Mouse (Mus musculus): ENCODE measurements around the gene Gm20388.

Gene Gm20388

DNA sequence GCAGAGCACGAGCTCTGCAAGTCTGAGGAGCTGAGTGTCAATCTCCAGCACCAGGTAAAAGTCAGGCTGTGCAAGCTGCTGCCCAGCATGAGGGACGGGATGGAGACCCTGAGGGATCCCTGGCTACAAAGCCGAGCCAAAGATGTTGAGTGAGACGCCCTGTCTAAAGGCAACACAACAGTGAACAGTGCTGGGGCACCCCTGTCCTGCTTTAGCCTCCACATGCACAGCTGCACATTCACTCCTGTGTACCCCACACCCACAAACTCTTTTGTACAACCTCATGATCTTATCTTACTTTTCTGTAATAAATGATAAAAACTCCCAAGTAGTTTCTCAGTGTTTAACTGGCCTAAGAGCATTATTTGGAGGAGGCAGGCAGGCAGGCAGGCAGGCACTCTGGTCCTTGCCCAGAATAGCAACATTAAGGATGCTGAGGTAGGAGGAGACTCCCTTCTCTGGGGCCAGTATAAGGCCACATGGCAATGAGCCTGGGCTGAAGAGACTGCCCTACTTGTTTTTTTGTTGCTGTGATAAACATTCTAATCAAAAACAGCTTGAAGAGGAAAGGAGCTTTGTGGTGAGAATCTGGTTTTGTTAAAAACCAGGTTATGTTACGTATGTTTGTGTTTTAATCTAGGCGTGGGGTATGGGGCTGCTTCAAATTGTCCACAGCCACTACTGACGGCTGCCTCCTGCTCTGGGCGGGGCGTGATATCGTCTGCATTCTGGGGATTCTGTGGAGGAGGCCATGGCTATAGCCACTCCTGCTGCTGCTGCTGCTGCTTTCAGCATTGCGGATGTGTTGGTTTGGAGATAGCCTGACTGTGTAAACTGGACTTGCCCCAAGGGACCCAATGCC lies 3007.1 kb downstream of the Gm20388 start:
- DNase-seq (ENCODE audit: extremely low spot score, low spot score) = no peak

DNA sequence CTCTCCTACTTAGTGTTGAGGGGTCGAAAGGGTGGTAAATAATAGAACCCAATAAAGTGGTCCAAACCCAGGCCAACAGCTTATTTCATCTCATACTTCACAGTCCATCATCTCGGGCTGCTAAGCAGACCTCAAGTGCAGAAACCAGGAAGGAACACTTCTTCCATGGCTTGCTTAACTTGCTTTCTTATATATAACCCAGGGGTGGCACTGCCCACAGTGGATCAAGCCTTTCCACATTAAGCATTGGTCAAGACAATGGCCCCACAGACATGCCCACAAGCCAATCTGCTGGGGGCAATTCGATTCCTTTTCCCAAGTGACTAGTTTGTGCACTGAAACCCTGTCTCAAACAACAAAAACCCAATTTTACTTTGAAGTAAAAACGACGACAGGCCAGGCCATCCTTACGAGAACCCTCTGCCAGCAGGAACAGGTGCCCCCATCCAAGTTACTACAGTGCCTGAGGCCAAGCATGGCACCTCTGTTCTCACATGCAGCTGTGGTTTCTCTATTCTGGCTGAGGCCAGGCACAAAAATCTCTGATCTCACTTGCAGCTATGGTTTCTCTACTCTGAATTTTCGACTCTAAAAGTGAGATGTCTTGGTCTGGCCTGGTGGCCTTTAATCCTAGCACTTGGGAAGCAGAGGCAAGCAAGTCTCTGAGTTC lies 3007.9 kb downstream of the Gm20388 start:
- DNase-seq (ENCODE audit: extremely low spot score, low spot score) = no peak

DNA sequence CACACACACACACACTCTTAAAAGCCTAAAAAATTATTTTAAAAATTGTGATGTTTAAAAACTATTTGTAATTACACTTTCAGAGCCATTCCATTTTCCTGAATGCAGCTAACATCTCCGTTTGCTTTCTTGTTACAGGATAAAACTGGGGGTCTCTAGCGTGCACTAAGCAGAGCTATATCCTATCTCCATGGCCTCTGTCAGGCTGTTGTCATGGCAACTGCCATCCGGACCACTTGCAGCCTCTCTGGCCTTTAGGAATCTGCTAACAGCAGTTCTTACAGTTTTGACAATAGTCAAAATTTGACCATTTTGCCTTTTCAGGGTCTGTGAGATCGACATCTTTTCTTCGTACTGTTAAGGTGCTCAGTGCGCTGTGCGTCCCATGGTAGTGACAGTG lies 3010.2 kb downstream of the Gm20388 start:
- no peak for DNase-seq (ENCODE audit: extremely low spot score, low spot score)

DNA sequence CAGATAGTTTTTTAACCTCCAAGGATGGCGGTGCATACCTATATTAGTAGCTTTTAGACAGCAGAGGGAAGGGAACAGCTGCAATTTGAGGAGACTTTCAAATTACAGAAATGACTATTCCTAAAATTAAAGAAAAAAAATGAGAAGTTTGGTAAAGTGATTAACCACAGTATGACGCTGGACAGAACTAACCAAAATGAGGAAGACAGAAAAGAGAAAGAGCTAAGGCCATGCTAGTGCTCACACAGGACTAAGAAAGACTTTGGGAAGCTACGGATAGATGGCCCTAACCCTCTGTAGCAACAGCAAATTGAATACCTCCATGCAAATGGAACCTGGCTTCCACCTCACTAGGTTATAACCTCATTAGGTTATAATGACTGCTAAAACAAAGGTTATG lies 3012.3 kb downstream of the Gm20388 start:
- no peak for DNase-seq (ENCODE audit: extremely low spot score, low spot score)

DNA sequence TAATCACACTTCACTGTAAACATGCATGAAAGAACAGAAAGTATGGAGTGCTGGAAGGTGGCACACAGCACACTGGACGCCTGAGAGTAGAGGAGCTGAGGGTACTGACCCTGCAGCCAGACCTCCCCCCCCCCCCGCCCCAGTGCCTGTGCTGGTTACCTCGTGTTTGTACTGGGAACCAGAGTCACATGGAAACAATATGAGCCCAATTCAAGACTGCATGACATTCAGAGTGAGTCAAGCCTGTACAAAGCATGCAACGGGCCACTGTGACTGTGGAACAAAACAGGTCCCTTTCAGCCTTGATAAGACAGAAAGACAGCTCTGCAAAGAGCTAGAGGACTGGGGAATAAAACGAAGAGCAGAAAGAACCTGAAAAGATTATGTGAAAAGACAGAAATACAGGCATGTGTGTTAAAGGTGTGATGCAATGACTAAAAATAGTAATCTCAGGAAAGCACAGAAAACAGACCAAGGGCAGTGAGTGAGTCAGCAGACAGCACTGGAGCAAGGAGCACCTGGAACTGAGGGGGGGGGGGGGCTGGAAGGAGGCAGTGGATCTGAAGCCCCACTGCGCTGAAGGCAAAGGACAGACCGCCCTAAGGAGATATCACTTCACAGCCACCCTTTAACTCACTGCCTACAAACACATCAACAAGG lies 3012.9 kb downstream of the Gm20388 start:
- DNase-seq (ENCODE audit: extremely low spot score, low spot score) = no peak

DNA sequence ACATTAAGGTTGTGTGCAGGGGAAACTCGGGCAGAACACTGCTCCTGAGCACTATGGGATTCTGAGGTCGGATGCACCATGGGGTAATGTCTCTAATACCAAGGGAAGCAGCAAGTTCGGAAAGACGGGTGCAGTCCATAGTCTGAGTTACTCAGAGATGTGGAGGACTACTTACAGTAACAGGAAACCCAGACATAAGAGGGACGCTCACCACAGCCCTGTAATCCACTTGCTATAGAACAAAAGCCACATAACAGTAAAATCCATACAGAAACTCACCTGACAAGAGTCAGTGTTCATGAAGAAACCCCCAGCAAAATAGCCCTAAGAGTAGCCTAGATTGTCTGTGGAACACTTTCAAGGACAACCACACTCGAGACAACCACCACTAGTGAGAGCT lies 3013.4 kb downstream of the Gm20388 start:
- DNase-seq (ENCODE audit: extremely low spot score, low spot score) = no peak

DNA sequence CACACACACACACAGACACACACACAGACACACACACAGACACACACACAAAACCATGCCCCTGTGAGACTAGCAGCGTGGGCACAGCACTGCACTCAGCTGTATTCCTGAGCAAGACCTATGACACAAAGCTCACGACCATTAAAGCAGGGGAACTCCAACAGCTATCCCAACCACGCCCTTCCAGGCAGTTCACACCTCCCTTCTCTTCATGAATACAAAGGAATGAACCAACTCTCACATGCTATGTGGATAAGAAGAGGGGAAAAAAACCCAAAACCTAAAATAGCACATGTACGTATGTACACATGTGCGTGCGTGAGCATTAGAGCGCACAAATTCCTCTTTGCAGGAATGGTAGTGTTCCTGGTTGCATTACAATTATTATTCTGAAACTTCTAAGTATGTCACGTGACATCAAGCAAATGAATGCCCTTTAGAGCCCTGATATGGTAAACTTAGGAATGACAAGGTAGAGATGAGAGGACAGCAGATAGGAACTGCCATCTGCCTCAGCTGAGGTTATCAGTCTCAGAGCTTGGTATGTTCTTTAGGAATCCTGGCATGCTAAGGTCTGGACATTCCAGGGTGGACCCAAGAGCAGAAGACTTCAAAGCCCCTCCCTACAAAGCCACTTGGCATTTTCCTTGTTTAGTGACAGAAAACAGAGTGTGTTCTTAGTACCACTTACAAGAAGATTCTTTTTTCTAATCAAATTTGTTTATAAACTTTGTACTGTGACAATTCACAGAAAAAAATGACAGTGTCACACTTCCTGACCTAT lies 3015.5 kb downstream of the Gm20388 start:
- DNase-seq (ENCODE audit: extremely low spot score, low spot score) = no peak

DNA sequence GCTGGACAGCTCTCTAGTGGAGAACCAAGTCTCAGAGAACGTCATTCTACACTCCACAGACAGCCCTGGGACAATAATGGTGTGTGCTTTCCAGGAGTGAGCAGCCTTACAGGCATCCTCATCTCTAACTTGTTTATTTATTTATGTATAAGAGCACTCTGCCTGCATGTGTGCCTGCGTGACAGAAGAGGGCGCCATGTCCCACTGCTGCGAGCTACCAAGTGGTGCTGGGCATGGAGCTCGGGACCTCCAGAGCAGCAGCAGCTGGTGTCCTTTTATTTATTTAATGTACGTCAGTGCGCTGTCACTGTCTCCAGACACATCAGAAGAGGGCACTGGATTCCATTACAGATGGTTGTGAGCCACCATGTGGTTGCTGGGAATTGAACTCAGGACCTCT lies 3016.1 kb downstream of the Gm20388 start:
- no peak for DNase-seq (ENCODE audit: extremely low spot score, low spot score)

DNA sequence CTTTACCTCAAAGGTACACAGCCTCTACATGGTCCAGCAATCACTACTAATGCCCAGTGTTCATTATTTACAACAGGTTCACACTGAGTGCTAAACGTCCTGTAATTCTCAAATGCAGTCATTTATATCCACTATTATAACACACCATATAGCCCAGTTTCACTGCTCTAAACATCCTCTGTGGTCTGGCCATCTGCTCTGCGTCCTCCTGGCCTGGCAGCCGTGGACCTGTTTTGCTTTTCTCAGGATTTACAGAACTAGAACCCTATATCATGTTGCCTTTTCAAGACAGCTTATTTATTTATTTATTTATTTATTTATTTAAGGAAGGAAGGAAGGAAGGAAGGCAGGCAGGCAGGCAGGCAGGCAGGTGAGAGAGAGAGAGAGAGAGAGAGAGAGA lies 3017.2 kb downstream of the Gm20388 start:
- DNase-seq (ENCODE audit: extremely low spot score, low spot score) = no peak

DNA sequence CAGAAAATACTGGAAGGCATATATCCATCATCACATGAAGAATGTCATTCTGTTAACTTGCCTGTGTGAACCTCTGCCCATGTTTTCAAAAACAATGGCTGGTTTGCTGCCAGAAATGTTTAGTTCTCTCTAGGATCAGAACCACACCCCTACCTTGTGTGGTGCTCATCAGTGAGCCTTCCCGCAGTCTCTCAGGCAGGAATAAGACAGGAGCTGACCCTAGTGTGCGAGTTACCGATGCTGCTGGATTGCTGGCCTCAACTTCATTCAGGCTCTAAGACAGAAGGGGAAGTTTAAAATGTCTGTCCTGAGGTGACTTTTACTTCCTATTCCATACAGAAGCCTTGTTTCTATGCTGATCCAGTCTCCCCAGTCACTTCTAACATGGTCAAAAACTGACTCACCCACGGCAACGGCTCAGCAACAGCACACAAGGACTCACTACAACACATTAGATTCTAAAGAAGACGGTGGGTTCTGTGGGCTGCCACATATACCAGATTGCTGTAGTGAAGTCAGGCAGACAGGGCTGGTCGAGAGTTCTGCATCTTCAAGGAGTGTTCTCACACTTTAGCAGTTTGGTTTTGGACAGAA lies 3018.1 kb downstream of the Gm20388 start:
- DNase-seq (ENCODE audit: extremely low spot score, low spot score) = no peak

DNA sequence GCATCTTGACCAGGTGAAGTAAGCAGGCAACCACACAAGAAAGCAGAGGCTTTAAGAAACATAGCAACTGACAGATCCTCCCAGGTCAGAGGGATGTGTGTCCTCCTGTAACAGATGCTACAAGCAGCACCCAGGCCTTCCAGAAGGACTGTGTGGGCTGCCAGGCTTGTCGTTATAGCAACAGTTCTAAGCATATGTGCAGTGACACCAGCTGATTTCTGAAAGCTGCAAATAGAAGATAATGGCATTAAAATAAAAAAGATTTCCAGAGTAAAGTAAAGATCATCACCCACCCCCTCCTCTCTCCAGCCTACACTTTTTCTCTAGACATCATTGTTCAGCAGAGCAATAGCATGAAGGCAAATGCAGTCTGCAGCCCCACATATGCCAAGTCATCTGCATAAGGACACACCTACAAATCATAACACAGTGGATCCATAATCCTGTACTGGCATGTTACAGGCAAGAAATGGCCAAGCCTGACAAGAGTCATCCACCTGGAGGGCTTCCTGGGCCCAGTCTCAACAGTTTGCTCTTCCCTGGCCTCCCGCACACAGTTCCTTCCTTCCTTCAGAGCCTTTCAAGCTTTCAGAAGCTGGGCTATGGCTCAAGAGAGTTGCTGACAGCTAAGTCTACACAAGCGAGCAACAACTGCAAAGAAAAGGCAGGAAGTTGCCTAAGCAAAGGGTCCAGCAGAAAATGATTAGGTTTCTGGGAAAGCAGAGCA lies 3021.4 kb downstream of the Gm20388 start:
- no peak for DNase-seq (ENCODE audit: extremely low spot score, low spot score)

DNA sequence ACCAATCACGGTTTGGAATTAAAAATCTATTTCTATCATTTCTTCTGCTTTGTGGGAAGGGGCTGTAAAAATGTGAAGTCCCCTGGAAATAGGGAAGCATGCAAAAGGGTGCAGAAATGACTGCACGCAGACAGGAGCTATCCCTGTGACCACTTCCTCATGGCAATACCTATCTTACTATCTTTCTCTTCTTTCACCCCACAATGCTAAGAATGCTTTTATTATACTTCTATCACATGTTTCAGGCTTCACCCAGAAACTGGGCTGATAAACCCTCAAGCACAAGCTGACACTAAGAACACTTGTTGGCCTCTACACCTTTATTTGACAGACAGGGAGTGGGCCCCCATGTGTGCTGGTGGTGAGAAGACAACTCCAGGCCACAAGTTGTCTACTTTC lies 3021.9 kb downstream of the Gm20388 start:
- DNase-seq (ENCODE audit: extremely low spot score, low spot score) = no peak

DNA sequence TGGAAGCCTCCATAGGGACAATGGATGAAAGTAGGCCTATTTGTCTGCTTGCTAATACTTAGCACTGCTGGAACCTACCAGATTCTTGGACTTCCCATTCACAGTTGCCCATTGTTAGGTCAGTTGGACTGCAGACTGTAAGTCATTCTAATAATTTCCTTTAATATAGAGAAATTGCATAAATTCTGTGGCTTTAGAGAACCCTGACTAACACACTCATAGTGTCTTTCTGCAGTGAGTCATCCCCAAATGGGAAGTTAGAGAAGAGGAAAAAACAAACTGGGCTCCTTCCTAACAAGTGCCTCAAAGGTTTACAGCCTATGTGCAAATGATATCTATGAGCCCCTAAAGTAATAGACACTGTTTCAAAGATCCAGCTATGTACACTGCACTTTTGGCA lies 3023.3 kb downstream of the Gm20388 start:
- no peak for DNase-seq (ENCODE audit: extremely low spot score, low spot score)

DNA sequence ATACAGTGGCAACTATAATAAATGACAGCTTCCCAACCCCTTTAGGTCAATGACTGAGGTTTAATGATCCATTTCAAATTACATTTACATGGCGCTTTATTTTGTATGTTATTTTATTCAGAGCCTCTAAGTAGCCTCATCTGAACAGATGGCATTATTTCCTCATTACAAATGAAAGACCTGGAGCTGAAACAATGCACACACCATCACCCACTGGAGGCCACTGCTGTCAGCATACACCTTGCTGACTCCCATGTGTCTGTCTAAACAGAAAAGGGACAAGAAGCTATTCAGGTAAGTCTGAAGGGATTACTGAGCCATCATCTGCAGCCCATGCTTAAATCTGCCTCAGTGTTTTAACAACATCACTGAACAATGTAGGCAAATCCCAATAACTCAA lies 3024.5 kb downstream of the Gm20388 start:
- DNase-seq (ENCODE audit: extremely low spot score, low spot score) = no peak

DNA sequence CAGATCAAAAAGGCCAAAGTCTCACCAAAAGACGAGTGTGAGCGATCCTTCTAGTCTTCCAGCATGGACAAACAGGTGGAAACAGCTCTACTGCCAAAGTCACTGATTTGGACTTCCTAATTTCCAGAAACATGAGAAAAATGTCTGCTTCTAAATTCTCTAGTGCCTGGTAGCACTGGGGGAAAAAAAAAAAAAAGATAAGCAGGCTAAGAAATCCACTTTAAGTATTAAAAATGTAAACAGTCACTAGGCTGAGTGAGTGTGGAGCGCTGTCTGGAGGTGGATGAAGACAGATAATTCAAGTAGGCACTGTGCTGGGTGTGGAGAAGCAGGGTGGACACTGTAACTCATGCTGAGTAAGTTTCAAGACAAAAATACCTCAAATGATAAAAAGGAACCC lies 3025.3 kb downstream of the Gm20388 start:
- no peak for DNase-seq (ENCODE audit: extremely low spot score, low spot score)

DNA sequence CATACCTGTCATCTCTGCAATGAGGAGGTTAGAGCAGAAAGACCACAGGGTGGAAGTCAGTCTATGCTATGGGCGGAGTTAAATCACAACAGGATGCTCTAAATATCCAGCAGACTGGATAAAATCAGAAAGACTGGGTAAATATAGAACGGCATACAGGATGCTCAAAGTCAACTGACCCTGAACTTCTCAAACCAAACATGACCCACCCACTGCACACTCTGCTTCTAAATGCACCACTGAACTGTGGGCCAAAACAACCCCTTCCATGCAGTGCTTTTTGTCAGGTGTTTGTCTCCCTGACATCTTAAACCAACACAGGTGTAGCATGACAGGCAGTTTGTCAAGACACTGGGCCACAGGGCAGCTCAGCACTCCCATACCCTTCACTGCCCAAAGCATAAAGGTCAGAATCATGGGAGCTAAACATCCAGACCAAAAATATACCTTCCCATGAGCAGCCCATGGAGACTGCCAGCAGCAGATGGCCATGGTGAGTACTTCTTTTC lies 3027.0 kb downstream of the Gm20388 start:
- no peak for DNase-seq (ENCODE audit: extremely low spot score, low spot score)

DNA sequence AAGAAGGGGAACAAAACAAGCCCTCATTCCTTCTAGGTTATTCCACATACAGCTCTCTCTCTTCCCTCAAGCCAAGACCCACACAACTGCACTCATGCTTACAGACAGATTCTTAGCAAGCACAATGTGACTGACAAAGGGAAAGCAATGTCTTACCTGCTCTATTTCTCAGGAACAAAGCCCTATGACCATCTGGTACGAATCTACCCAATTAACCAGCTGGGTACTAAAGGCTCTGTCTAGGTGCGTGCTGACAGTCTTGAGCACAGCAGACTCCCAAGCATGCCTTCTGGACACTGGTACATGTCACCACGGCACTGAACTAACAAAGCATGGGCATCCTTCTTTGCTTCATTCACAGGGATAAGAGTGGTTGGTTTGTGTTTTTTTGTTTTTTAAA lies 3027.5 kb downstream of the Gm20388 start:
- no peak for DNase-seq (ENCODE audit: extremely low spot score, low spot score)

DNA sequence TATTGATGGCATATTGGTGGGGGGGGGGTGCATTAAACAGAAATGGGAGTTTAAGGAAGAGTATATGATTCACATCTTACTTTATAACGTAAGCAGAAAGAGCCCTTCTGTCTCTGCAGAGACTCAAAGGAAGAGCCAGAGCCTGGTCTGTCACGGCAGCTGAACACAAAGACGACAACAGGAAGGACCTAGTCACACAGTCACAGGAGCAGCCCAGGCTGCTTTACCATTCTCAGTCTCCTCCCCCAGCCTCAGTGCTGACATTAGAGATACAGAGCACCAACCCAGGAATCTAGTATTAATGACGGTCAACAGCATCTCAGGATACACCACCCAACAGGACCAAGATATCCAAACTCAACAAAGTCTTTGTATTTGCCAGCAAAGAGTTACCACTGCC lies 3027.9 kb downstream of the Gm20388 start:
- DNase-seq (ENCODE audit: extremely low spot score, low spot score) = no peak

DNA sequence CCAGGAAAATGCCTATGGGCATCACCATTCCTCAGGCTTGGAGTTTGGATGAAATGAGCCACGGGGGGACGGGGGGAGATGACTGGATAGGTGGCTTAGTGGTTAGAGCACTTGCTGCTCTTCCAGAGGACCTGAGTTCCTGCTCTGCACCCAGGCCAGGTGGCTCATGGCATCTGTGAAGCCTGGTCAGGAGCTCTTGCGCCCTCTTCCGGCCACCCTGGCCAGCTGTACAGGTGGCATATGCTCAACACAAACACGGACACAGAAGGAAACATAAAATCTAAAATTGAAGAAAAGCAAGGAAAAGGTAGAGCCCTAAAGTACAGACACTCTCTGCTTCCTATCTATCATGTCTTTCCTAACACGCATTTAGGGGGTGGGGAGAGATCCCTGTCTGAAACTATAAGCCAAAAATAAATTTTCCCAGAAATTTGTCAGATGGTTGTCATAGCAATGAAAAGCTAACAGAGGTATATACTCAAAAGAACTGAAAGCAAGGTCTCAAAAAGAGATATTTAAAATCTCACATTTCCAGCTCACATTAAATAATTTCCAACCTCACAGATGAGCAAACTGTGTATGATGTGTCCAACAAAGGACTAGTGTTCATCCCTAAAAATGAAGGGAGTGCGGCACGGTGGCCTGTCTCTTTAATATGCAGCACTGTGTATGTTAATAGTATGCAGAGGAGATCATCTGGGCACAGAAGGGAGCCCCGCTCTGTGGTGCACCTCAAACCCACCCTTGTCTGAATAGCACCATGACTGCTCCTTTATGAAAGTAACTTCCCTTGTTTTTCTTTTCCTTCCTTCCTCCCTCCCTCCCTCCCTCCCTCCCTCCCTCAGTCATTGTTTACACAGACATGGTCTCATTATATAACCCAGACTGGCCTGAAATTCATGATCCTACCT lies 3032.4 kb downstream of the Gm20388 start:
- DNase-seq (ENCODE audit: extremely low spot score, low spot score) = no peak
